Mouse (Mus musculus): Measurements from ENCODE around the gene Gpr107. TPM values are rescaled to one million over a fixed set of nuclear protein-coding genes. Genes with fewer than 3 reads are reported as not detected.

Gpr107 gene
- total RNA-seq, 4 experiments from 2014 or later = 48.6 to 65.5 (median 56.0) TPM

GRCm38 (mm10) chr2:31194356-31195021, 42.4 kb downstream of the Gpr107 start:
- DNase-seq (ENCODE audit: low spot score in 2 of 2) = peak in 1 of 2 experiments; percentile 30

GRCm38 (mm10) chr2:31198621-31199020, 46.5 kb downstream of the Gpr107 start:
- peak in 1 of 2 experiments; percentile 42 for DNase-seq (ENCODE audit: low spot score in 2 of 2)

GRCm38 (mm10) chr2:31200051-31200450, 47.9 kb downstream of the Gpr107 start:
- no peak for DNase-seq (ENCODE audit: low spot score in 2 of 2)

GRCm38 (mm10) chr2:31201851-31202250, 49.7 kb downstream of the Gpr107 start:
- DNase-seq (ENCODE audit: low spot score in 2 of 2) = no peak

DNA sequence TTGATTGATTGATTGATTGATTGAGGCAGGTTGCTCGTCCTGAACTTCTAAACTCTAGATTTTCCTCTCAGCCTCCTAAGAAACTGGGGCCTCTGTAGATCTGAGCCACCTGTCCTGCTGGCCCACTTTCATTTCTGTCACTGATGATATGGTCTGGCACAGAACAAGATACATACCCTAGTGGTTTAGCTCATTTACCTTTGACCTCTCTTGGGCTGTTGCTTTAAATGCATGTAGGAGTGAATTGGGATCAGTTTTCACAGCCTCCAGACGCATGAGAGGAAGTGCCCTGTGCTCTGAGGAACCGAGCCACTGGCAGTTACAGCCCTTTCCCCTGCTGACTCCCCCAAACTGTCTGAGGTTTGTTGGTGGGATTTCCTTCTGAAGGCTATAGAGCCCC, 50.2 kb downstream of the Gpr107 start:
- DNase-seq (ENCODE audit: low spot score in 2 of 2) = no peak

GRCm38 (mm10) chr2:31202956-31203355, 50.8 kb downstream of the Gpr107 start:
- DNase-seq (ENCODE audit: low spot score in 2 of 2) = no peak

- no peak for DNase-seq (ENCODE audit: low spot score in 2 of 2)
These were observed 52.6 kb downstream of the Gpr107 start for GRCm38 (mm10) chr2:31204677-31205076.

DNA sequence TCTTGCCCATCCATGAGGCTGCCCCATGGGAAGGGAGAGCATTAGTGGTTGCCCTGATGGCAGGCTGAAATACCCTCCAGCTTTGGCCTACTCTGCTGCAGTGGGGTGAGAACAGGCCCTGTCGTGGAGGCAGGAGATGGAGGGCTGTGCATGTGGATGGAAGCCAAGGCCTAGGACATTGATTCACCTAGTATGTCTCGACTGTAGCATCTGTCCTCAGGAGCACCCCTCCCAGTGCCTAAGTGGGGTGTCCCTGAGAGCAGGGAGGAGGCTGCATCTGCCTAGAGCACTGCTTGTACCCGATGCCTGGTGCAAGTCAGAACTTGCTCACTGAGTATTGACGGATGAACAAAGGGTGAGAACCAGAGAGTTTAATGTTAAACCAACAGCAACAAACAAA, 54.1 kb downstream of the Gpr107 start:
- DNase-seq (ENCODE audit: low spot score in 2 of 2) = no peak

DNA sequence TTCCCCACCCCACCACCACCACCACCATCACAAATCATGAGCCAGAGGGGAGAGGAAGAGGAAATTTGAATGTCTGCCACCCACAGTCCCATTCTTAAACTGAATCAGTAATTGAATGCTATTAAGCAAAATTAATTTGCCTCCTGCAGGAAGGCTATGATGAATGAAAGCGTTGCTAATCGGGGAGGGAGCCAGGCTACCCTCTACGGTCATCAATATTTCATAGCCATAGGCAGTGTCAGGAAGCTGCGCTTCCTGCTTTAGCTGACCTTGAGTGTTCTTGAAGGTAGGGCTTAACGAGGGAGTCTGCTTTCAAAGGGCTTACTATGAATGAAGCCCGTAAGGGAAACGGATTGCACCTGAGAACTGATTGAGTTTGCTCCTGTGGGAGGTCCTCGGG, 54.8 kb downstream of the Gpr107 start:
- no peak for DNase-seq (ENCODE audit: low spot score in 2 of 2)

GRCm38 (mm10) chr2:31208544-31209142, 56.5 kb downstream of the Gpr107 start:
- DNase-seq (ENCODE audit: low spot score in 2 of 2) = no peak

GRCm38 (mm10) chr2:31209525-31209924, 57.4 kb downstream of the Gpr107 start:
- no peak for DNase-seq (ENCODE audit: low spot score in 2 of 2)

- DNase-seq (ENCODE audit: low spot score in 2 of 2) = no peak
These were observed 58.2 kb downstream of the Gpr107 start for GRCm38 (mm10) chr2:31210144-31210847.

DNA sequence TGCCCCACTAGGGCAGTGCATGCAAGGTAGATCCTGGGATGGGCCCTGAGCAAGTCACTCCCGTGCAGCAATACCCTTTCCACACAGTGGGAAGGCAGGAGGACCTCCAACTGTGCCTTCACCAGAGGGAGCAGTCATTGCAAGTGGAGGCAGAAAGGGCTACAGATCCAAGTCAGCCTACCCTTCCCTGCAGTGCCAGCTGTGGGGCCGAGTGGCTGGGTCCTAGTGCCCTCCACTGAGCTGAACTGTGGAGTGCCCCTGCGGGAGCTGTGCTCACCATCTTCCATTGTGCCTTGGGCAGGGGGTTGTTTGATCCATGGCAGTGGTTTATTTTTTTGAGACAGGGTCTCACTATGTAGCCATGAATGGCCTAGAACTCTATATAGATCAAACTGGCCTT, 59.1 kb downstream of the Gpr107 start:
- no peak for DNase-seq (ENCODE audit: low spot score in 2 of 2)

GRCm38 (mm10) chr2:31214211-31214796, 62.2 kb downstream of the Gpr107 start:
- no peak for DNase-seq (ENCODE audit: low spot score in 2 of 2)

DNA sequence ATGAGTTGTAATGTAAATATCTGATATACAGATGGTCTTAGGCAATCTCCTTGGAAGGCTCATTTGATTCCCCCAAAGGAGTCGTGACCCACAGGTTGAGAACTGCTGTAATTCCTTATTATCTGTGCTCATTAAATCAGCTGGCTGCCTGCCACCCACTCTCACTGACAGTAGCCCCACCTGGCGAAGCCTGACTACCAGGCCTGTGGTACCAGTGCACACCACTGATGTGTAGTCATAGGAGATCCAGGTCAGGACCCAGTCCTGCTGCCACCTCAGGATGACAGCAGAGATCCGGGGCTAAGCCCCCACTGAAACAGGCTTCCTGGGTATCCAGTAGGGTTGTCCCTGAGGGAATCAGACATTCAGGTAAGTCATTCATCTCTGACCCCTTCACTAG, 66.5 kb downstream of the Gpr107 start:
- DNase-seq (ENCODE audit: low spot score in 2 of 2) = no peak

GRCm38 (mm10) chr2:31219470-31219869, 67.4 kb downstream of the Gpr107 start:
- DNase-seq (ENCODE audit: low spot score in 2 of 2) = no peak

- no peak for DNase-seq (ENCODE audit: low spot score in 2 of 2)
These were observed 68.7 kb downstream of the Gpr107 start for GRCm38 (mm10) chr2:31220844-31221243.

DNA sequence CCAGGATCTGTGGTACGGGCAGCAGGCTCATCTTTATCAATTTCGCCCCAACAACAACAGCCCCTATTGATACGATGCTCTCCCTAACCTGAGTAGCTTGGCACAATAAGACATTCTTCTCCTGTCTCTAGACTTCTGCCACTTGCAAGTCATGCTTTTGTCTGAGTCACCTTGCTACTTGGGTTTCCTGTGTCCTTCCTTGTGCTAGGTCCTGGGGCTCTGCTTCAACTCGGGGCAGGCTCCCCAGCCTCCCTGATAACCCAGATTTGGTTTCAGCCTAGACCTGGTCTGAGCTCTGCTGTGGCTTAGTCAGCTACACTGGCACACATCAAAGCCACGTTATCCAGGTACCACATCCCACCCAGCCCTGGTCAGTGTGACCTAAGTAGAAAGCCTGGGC, 69.5 kb downstream of the Gpr107 start:
- DNase-seq (ENCODE audit: low spot score in 2 of 2) = no peak

GRCm38 (mm10) chr2:31228768-31229311, 76.7 kb downstream of the Gpr107 start:
- no peak for DNase-seq (ENCODE audit: low spot score in 2 of 2)

DNA sequence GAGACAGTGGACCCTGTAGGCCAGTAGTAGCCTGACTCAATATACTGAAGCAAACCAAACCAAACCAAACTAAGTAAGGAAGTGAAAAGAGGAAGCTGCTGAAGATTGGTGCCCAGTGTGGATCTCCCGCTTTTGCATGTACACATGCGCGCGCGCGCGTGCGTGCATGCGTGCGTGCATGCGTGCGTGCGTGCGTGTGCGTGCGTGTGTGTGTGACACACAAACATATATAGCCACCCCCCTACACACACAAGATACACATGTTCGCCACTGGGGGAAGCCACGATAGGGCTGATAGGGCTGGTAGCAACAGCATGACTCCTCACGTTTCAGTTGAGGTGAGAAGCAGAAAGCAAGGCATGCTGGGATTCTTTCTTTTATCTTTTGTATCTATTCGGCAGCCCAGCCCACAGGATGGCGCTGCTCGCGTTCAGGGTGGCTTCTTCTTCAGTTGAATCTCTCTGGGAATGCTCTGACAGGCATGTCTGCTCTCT, 87.1 kb downstream of the Gpr107 start:
- DNase-seq (ENCODE audit: low spot score in 2 of 2) = no peak

DNA sequence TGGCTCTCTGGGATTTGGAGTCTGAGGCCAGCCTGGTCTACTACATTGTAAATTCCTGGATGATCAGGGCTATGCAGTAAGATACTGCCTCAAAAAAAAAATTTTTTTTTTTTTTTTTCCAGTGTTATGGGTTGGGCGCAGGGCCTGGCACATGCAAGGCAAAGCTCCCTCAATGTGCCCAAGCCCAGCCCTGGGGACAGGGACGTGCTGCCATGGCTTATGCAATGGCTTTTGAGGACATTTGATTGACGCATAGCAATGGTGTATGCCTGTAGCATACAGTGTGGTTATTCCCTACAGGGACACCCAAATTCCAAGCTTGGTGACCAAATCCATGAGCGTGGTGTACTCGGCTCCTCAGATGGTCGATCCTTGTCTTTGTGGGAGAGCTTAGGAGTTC, 87.7 kb downstream of the Gpr107 start:
- no peak for DNase-seq (ENCODE audit: low spot score in 2 of 2)

DNA sequence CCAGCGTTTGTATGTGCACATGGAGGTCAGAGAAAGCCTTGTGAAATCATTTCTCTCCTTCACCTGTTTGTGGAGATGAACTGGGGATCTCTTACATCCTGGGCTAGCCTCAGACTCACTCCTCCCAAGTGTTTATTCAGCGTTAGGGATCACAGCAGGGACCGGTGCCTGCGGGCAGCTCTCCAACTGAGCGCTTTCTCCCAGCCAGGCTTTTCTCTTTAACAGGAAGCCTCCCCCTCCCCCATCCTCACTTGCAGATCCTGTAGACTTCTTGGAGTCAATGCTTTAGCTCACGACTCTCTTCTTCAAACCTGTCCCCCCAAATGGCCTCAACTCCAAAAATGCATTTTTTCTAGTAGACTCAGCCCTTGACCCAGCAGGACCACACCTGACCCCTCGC, 89.5 kb downstream of the Gpr107 start:
- DNase-seq (ENCODE audit: low spot score in 2 of 2) = no peak

Measured in layer of hippocampus, adult 8-10 months (tissue).